Mouse (Mus musculus): ENCODE data around the gene Muc3. TPM values are rescaled to one million over a fixed set of nuclear protein-coding genes. Genes with fewer than 3 reads are reported as not detected.
"Not testable (repeated sequence)": the region's sequence is repeated elsewhere in the genome, so short reads cannot be mapped to it uniquely, and the experiment has no call there.

The Muc3 gene
- polyA plus RNA-seq, 1 experiment from 2014 or later = not detected

GRCm38 (mm10) chr5:137117994-137118393 is 31.1 kb downstream of the Muc3 start:
- WGBS = 92% methylated on average over 3 of the region's 3 CpGs
- H3K27ac ChIP-seq (replicated peaks); H3K36me3 ChIP-seq; H3K4me2 ChIP-seq; H3K9ac ChIP-seq; H3K4me3 ChIP-seq; H3K27me3 ChIP-seq; H3K9me3 ChIP-seq; ATAC-seq (ENCODE audit: low read depth): not testable (repeated sequence)
- peaks cover 29% of the 10 kb centered on the region for H3K4me1 ChIP-seq (replicated peaks)

- no peaks in the 10 kb centered on the region for H3K9me3 ChIP-seq
- H3K4me1 ChIP-seq (replicated peaks) = peaks cover 19% of the 10 kb centered on the region
- no peak overlapping the region for H3K4me3 ChIP-seq
- no peak overlapping the region for H3K9ac ChIP-seq
- no peak for ATAC-seq (ENCODE audit: low read depth)
- no peaks in the 10 kb centered on the region for H3K27me3 ChIP-seq
- H3K4me2 ChIP-seq = no peak overlapping the region
- H3K27ac ChIP-seq (replicated peaks) = no peak overlapping the region
- WGBS = 86% methylated on average over 2 of the region's 2 CpGs
- no peaks in the 10 kb centered on the region for H3K36me3 ChIP-seq
Observed at GRCm38 (mm10) chr5:137116987-137117386, 32.1 kb downstream of the Muc3 start.

GRCm38 (mm10) chr5:137115866-137116847 is 33.0 kb downstream of the Muc3 start, which contains the start of gene Trim56:
Gene Trim56 (minus strand): TSS chr5:137116209.
- Histone ChIP-seq H3K4me2 (peak within 1 kb of the TSS; percentile 58), H3K36me3 (no peaks in the 10 kb centered on the region), H3K9me3 (no peaks in the 10 kb centered on the region), H3K9ac (peak within 1 kb of the TSS; percentile 69), H3K27me3 (no peaks in the 10 kb centered on the region), H3K4me1 (replicated peaks) (peaks cover 17% of the 10 kb centered on the region), H3K4me3 (peak within 1 kb of the TSS; percentile 42), H3K27ac (replicated peaks) (no peak within 1 kb of the TSS)
- ATAC-seq (ENCODE audit: low read depth) = peak; percentile 59
- WGBS = 12% methylated on average over 29 of the region's 29 CpGs

GRCm38 (mm10) chr5:137114891-137115561 is 34.1 kb downstream of the Muc3 start:
- H3K9ac ChIP-seq = peak overlapping the region; percentile 69
- no peak overlapping the region for H3K27ac ChIP-seq (replicated peaks)
- ATAC-seq (ENCODE audit: low read depth) = no peak
- H3K4me1 ChIP-seq (replicated peaks) = peaks cover 17% of the 10 kb centered on the region
- H3K27me3 ChIP-seq = no peaks in the 10 kb centered on the region
- 82% methylated on average over 9 of the region's 9 CpGs for WGBS
- H3K4me3 ChIP-seq = peak overlapping the region; percentile 42
- H3K36me3 ChIP-seq = no peaks in the 10 kb centered on the region
- H3K9me3 ChIP-seq = no peaks in the 10 kb centered on the region
- H3K4me2 ChIP-seq = peak overlapping the region; percentile 58

- peaks cover 17% of the 10 kb centered on the region for H3K4me1 ChIP-seq (replicated peaks)
- no peaks in the 10 kb centered on the region for H3K27me3 ChIP-seq
- no peak for ATAC-seq (ENCODE audit: low read depth)
- H3K4me3 ChIP-seq = no peak overlapping the region
- no peaks in the 10 kb centered on the region for H3K36me3 ChIP-seq
- H3K4me2 ChIP-seq = no peak overlapping the region
- H3K9me3 ChIP-seq = no peaks in the 10 kb centered on the region
- WGBS = 89% methylated on average over 5 of the region's 5 CpGs
- no peak overlapping the region for H3K9ac ChIP-seq
- H3K27ac ChIP-seq (replicated peaks) = no peak overlapping the region
Observed at GRCm38 (mm10) chr5:137111542-137112408, 37.3 kb downstream of the Muc3 start.

GRCm38 (mm10) chr5:137110863-137111262 is 38.3 kb downstream of the Muc3 start:
- WGBS = 94% methylated on average over 12 of the region's 12 CpGs
- Histone ChIP-seq H3K4me3 (no peak overlapping the region), H3K9ac (no peak overlapping the region), H3K36me3 (no peaks in the 10 kb centered on the region), H3K9me3 (no peaks in the 10 kb centered on the region), H3K4me1 (replicated peaks) (peaks cover 9% of the 10 kb centered on the region), H3K27ac (replicated peaks) (no peak overlapping the region), H3K27me3 (no peaks in the 10 kb centered on the region), H3K4me2 (no peak overlapping the region)
- no peak for ATAC-seq (ENCODE audit: low read depth)

GRCm38 (mm10) chr5:137109941-137110593 is 39.1 kb downstream of the Muc3 start:
- no peaks in the 10 kb centered on the region for H3K9me3 ChIP-seq
- no peak overlapping the region for H3K9ac ChIP-seq
- no peak for ATAC-seq (ENCODE audit: low read depth)
- H3K4me2 ChIP-seq = no peak overlapping the region
- H3K27ac ChIP-seq (replicated peaks) = no peak overlapping the region
- peaks cover 2% of the 10 kb centered on the region; the same call in 1 of the 2 replicates for H3K4me1 ChIP-seq (replicated peaks)
- no peaks in the 10 kb centered on the region for H3K27me3 ChIP-seq
- 53% methylated on average over 25 of the region's 25 CpGs for WGBS
- H3K4me3 ChIP-seq = no peak overlapping the region
- no peaks in the 10 kb centered on the region for H3K36me3 ChIP-seq

- no peak for ATAC-seq (ENCODE audit: low read depth)
- Histone ChIP-seq H3K4me2 (no peak overlapping the region), H3K27ac (replicated peaks) (no peak overlapping the region), H3K9me3 (no peaks in the 10 kb centered on the region), H3K27me3 (no peaks in the 10 kb centered on the region), H3K4me1 (replicated peaks) (no peaks in the 10 kb centered on the region), H3K9ac (no peak overlapping the region), H3K36me3 (no peaks in the 10 kb centered on the region), H3K4me3 (no peak overlapping the region)
- 60% methylated on average over 6 of the region's 6 CpGs for WGBS
Observed at GRCm38 (mm10) chr5:137108111-137108510, 41.0 kb downstream of the Muc3 start.

- Histone ChIP-seq H3K4me3 (no peak overlapping the region), H3K4me2 (no peak overlapping the region)
Observed at GRCm38 (mm10) chr5:137107670-137108069, 41.5 kb downstream of the Muc3 start.

GRCm38 (mm10) chr5:137107024-137107423 is 42.1 kb downstream of the Muc3 start:
- Histone ChIP-seq H3K4me3 (no peak overlapping the region), H3K27ac (replicated peaks) (no peak overlapping the region), H3K4me1 (replicated peaks) (no peaks in the 10 kb centered on the region), H3K27me3 (no peaks in the 10 kb centered on the region), H3K9ac (no peak overlapping the region), H3K36me3 (no peaks in the 10 kb centered on the region), H3K4me2 (peak overlapping the region; percentile 21; the same call in 1 of the 2 replicates), H3K9me3 (no peaks in the 10 kb centered on the region)
- ATAC-seq (ENCODE audit: low read depth) = no peak
- WGBS = 10% methylated on average over 6 of the region's 6 CpGs

More at GRCm38 (mm10) chr5:137107670-137108069, 41.5 kb downstream of the Muc3 start:
- WGBS = 84% methylated on average over 8 of the region's 8 CpGs
- Histone ChIP-seq H3K36me3 (no peaks in the 10 kb centered on the region), H3K9ac (no peak overlapping the region), H3K27me3 (no peaks in the 10 kb centered on the region), H3K9me3 (no peaks in the 10 kb centered on the region), H3K4me1 (replicated peaks) (no peaks in the 10 kb centered on the region), H3K27ac (replicated peaks) (no peak overlapping the region)
- ATAC-seq (ENCODE audit: low read depth) = no peak

- Histone ChIP-seq H3K9me3 (no peaks in the 10 kb centered on the region), H3K36me3 (no peaks in the 10 kb centered on the region), H3K4me1 (replicated peaks) (no peaks in the 10 kb centered on the region), H3K27me3 (no peaks in the 10 kb centered on the region), H3K4me2 (no peak overlapping the region), H3K4me3 (no peak overlapping the region), H3K9ac (no peak overlapping the region), H3K27ac (replicated peaks) (no peak overlapping the region)
- WGBS = 69% methylated on average over 4 of the region's 4 CpGs
- ATAC-seq (ENCODE audit: low read depth) = no peak
Observed at GRCm38 (mm10) chr5:137106434-137106833, 42.7 kb downstream of the Muc3 start.

All from neural tube, embryonic 13.5 days (tissue).